Mouse (Mus musculus): ENCODE measurements around the gene Dynlt1b. TPM values are rescaled to one million over a fixed set of nuclear protein-coding genes. Genes with fewer than 3 reads are reported as not detected.
"Not testable (repeated sequence)": the region's sequence is repeated elsewhere in the genome, so short reads cannot be mapped to it uniquely, and the experiment has no call there.

Gene Dynlt1b
- polyA plus RNA-seq, 1 experiment = 24.4 TPM

GRCm38 (mm10) chr17:6475913-6476312 lies 46.0 kb downstream of the Dynlt1b start:
- peak overlapping the region; percentile 71 for H3K4me3 ChIP-seq (replicated peaks)
- H3K9me3 ChIP-seq; H3K36me3 ChIP-seq (replicated peaks; ENCODE audit: low read length); H3K27me3 ChIP-seq (replicated peaks): not testable (repeated sequence)
- H3K4me1 ChIP-seq = peaks cover 37% of the 10 kb centered on the region

GRCm38 (mm10) chr17:6476495-6476947 lies 46.6 kb downstream of the Dynlt1b start:
- H3K4me3 ChIP-seq (replicated peaks) = peak overlapping the region; percentile 89
- not testable (repeated sequence) for H3K9me3 ChIP-seq; H3K27me3 ChIP-seq (replicated peaks); H3K36me3 ChIP-seq (replicated peaks; ENCODE audit: low read length)
- peaks cover 37% of the 10 kb centered on the region for H3K4me1 ChIP-seq

GRCm38 (mm10) chr17:6477026-6477425 lies 47.1 kb downstream of the Dynlt1b start:
- peak overlapping the region; percentile 87 for H3K4me3 ChIP-seq (replicated peaks)

GRCm38 (mm10) chr17:6480855-6481589 lies 51.1 kb downstream of the Dynlt1b start:
- not testable (repeated sequence) for H3K4me1 ChIP-seq

More at GRCm38 (mm10) chr17:6477026-6477425, 47.1 kb downstream of the Dynlt1b start:
- H3K27me3 ChIP-seq (replicated peaks); H3K9me3 ChIP-seq; H3K36me3 ChIP-seq (replicated peaks; ENCODE audit: low read length): not testable (repeated sequence)
- peaks cover 37% of the 10 kb centered on the region for H3K4me1 ChIP-seq

GRCm38 (mm10) chr17:6481590-6481963 lies 51.7 kb downstream of the Dynlt1b start:
- H3K4me1 ChIP-seq; H3K9me3 ChIP-seq; H3K27me3 ChIP-seq (replicated peaks): not testable (repeated sequence)

More at GRCm38 (mm10) chr17:6480855-6481589, 51.1 kb downstream of the Dynlt1b start:
- not testable (repeated sequence) for H3K9me3 ChIP-seq; H3K27me3 ChIP-seq (replicated peaks); H3K4me3 ChIP-seq (replicated peaks); H3K36me3 ChIP-seq (replicated peaks; ENCODE audit: low read length)

GRCm38 (mm10) chr17:6482248-6482647 lies 52.3 kb downstream of the Dynlt1b start:
- not testable (repeated sequence) for H3K9me3 ChIP-seq; H3K27me3 ChIP-seq (replicated peaks); H3K4me1 ChIP-seq; H3K4me3 ChIP-seq (replicated peaks); H3K36me3 ChIP-seq (replicated peaks; ENCODE audit: low read length)

More at GRCm38 (mm10) chr17:6481590-6481963, 51.7 kb downstream of the Dynlt1b start:
- H3K36me3 ChIP-seq (replicated peaks; ENCODE audit: low read length); H3K4me3 ChIP-seq (replicated peaks): not testable (repeated sequence)

Other genes with a start within 250 kb of the Dynlt1b start
- gene Tmem181a, start 173.3 kb upstream of the Dynlt1b start, polyA plus RNA-seq (2012; ENCODE audit: insufficient read depth, low replicate concordance) = 3.6 TPM in 1 of 2 replicates, not detected in the other
- 0.59 TPM in 1 of 2 replicates, not detected in the other for gene Dynlt1a, start 112.6 kb upstream of the Dynlt1b start, polyA plus RNA-seq (2012; ENCODE audit: insufficient read depth, low replicate concordance)
- 0.79 TPM in 1 of 2 replicates, not detected in the other for gene Dynlt1c, start 171.6 kb downstream of the Dynlt1b start, polyA plus RNA-seq (2012; ENCODE audit: insufficient read depth, low replicate concordance)
- 0.47 and 10.5 TPM in 2 replicates for gene Dynlt1f, start 225.8 kb downstream of the Dynlt1b start, polyA plus RNA-seq (2012; ENCODE audit: insufficient read depth, low replicate concordance)
- 0.37 TPM in 1 of 2 replicates, not detected in the other for gene Sytl3, start 229.0 kb downstream of the Dynlt1b start, polyA plus RNA-seq (2012; ENCODE audit: insufficient read depth, low replicate concordance)

Measured in megakaryocyte, embryonic 14.5 days (primary cell).